In genomic region chr1:89919206-89919605, GRCm38 (mm10) we compare ENCODE assay signal across 23 mouse cellular contexts. TPM values are rescaled to one million over a fixed set of nuclear protein-coding genes. Genes with fewer than 3 reads are reported as not detected.
DNase-seq lines count a peak whose midpoint lies in the region; ATAC-seq lines count a peak whose summit lies in the region.
"Had no signal": no experiment of that assay in that cellular context is flagged by ENCODE, and none has a peak within 500 bp of the region (broad histone marks: within the 10 kb centered on the region; RNA-seq: fewer than 3 reads in every experiment).

No protein-coding gene starts in this region.

- H3K27me3 ChIP-seq in neural tube, embryonic 11.5 days (ENCODE audit: control insufficient read depth, insufficient read depth, low read length), result peaks cover 29% of the 10 kb centered on the region
- H3K27me3 ChIP-seq in neural tube, embryonic 15.5 days (replicated peaks), result peaks cover 54% of the 10 kb centered on the region

- no peak for ATAC-seq in neural tube, embryonic 11.5 days (ENCODE audit: insufficient read depth, low FRiP score, low TSS enrichment)
- ATAC-seq in neural tube, embryonic 15.5 days (ENCODE audit: low FRiP score), result no peak
- ATAC-seq in activated CD4-positive, CD25-positive, alpha-beta regulatory T cell, adult 4 months, result no peak
- ATAC-seq: forebrain, embryonic 14.5 days; forebrain, embryonic 16.5 days; Patski had no signal

- no peak overlapping the region for H3K9ac ChIP-seq in neural tube, embryonic 11.5 days (ENCODE audit: low read length)
- no peak overlapping the region for H3K9ac ChIP-seq in neural tube, embryonic 15.5 days (replicated peaks)
- H3K9ac ChIP-seq: embryonic facial prominence, embryonic 13.5 days; embryonic facial prominence, embryonic 15.5 days; forebrain, embryonic 12.5 days had no signal

- H3K4me1 ChIP-seq in neural tube, embryonic 11.5 days (ENCODE audit: control insufficient read depth, insufficient read depth, low read length), result peaks cover 19% of the 10 kb centered on the region
- H3K4me1 ChIP-seq in neural tube, embryonic 15.5 days, result peaks cover 26% of the 10 kb centered on the region

- peak; percentile 72 for DNase-seq in kidney, adult 9 months
- DNase-seq in kidney, postnatal 14 days, result no peak
- peak; percentile 3 for DNase-seq in neural tube, embryonic 11.5 days (ENCODE audit: low spot score)
- DNase-seq: adrenal gland, adult 2 months; adrenal gland, postnatal 10 days; adrenal gland, postnatal 25 days; cerebellum, adult 11 months; cerebellum, adult 18-20 months; cerebellum, adult 8-10 months; cerebellum, adult 9-11 months; cerebellum, postnatal 14 days; cerebellum, postnatal 36 days; embryo, embryonic 11 days had no signal

- no peaks in the 10 kb centered on the region for H3K36me3 ChIP-seq in neural tube, embryonic 11.5 days (ENCODE audit: control insufficient read depth, insufficient read depth, low read length)
- H3K36me3 ChIP-seq in neural tube, embryonic 15.5 days, result no peaks in the 10 kb centered on the region
- H3K36me3 ChIP-seq: embryonic facial prominence, embryonic 13.5 days; embryonic facial prominence, embryonic 15.5 days; forebrain, embryonic 10.5 days; forebrain, embryonic 12.5 days had no signal

- no peaks in the 10 kb centered on the region for H3K9me3 ChIP-seq in neural tube, embryonic 11.5 days (ENCODE audit: control insufficient read depth, low read length)
- H3K9me3 ChIP-seq in neural tube, embryonic 15.5 days (replicated peaks), result no peaks in the 10 kb centered on the region
- H3K9me3 ChIP-seq: embryonic facial prominence, embryonic 13.5 days; embryonic facial prominence, embryonic 15.5 days had no signal

- H3K4me2 ChIP-seq in neural tube, embryonic 11.5 days (ENCODE audit: low read depth), result no peak overlapping the region
- no peak overlapping the region for H3K4me2 ChIP-seq in neural tube, embryonic 15.5 days
- H3K4me2 ChIP-seq: embryonic facial prominence, embryonic 13.5 days; embryonic facial prominence, embryonic 15.5 days; forebrain, embryonic 12.5 days had no signal

- H3K4me3 ChIP-seq in neural tube, embryonic 11.5 days (ENCODE audit: low read depth, low read length), result no peak overlapping the region
- H3K4me3 ChIP-seq in neural tube, embryonic 15.5 days (replicated peaks), result no peak overlapping the region
- H3K4me3 ChIP-seq: embryonic facial prominence, embryonic 13.5 days; embryonic facial prominence, embryonic 15.5 days; erythroblast, embryonic 14.5 days; forebrain, embryonic 10.5 days; forebrain, embryonic 12.5 days had no signal

- WGBS in neural tube, embryonic 11.5 days, result 72% methylated on average over 6 of the region's 6 CpGs
- 83% methylated on average over 6 of the region's 6 CpGs for WGBS in neural tube, embryonic 15.5 days

- H3K27ac ChIP-seq in neural tube, embryonic 11.5 days (ENCODE audit: low read depth, low read length), result no peak overlapping the region
- H3K27ac ChIP-seq in neural tube, embryonic 15.5 days (replicated peaks), result no peak overlapping the region
- H3K27ac ChIP-seq: embryonic facial prominence, embryonic 13.5 days; embryonic facial prominence, embryonic 15.5 days; forebrain, embryonic 10.5 days; forebrain, embryonic 12.5 days had no signal

RNA-seq across cellular contexts. Expression of gene Gbx2, which starts 11.8 kb away (rescaled TPM):
- polyA plus RNA-seq in neural tube, embryonic 11.5 days (2014; fragmentation: Nextera tagmentation; extraction: Ambion mirVana), result 44.0 and 45.8 TPM in 2 replicates
- 21.7 and 30.5 TPM in 2 replicates for polyA plus RNA-seq in neural tube, embryonic 15.5 days (2015; fragmentation: Nextera tagmentation; extraction: Ambion mirVana)
- not detected for polyA plus RNA-seq in activated CD4-positive, CD25-positive, alpha-beta regulatory T cell, adult 4 months (2017; shearing (Covaris generic))
- polyA plus RNA-seq: adrenal gland, adult 2 months; erythroblast, embryonic 14.5 days had no signal

Comparison
In these comparisons a context has a peak if more than half of its experiments do, and no peak if none do; other contexts are left out.
1. RNA of gene Gbx2, which starts 11.8 kb away (polyA plus RNA-seq): 44.0 to 45.8 TPM in neural tube, embryonic 11.5 days and 21.7 to 30.5 TPM in neural tube, embryonic 15.5 days; not detected in activated CD4-positive, CD25-positive, alpha-beta regulatory T cell, adult 4 months; every median in the first group is over 10 times any median in the second.